Mouse (Mus musculus) gastrocnemius, postnatal 4 days (tissue): Measurements from ENCODE around the gene Trp53inp2. TPM values are rescaled to one million over a fixed set of nuclear protein-coding genes. Genes with fewer than 3 reads are reported as not detected.

Experiments used
- DNase-seq, 2 experiments: peaks; one replicate each; pipeline ENCODE4 v3.0.0; 2021 to 2022; ENCODE audit warnings: low spot score in 2 of 2, mixed read lengths in 2 of 2
- microRNA-seq: library from miRNA; unstranded; fragments of <30 nt; microRNA quantifications from one replicate; pipeline ENCODE4 v1.2.0, GENCODE M21; 2021
- total RNA-seq, 2 experiments: library from RNA; stranded (reverse); gene quantifications; 2 replicates each; pipeline ENCODE4 v1.2.3; 2021

Gene Trp53inp2
- total RNA-seq, 2 experiments from 2014 or later, result 159 to 202 TPM

DNA sequence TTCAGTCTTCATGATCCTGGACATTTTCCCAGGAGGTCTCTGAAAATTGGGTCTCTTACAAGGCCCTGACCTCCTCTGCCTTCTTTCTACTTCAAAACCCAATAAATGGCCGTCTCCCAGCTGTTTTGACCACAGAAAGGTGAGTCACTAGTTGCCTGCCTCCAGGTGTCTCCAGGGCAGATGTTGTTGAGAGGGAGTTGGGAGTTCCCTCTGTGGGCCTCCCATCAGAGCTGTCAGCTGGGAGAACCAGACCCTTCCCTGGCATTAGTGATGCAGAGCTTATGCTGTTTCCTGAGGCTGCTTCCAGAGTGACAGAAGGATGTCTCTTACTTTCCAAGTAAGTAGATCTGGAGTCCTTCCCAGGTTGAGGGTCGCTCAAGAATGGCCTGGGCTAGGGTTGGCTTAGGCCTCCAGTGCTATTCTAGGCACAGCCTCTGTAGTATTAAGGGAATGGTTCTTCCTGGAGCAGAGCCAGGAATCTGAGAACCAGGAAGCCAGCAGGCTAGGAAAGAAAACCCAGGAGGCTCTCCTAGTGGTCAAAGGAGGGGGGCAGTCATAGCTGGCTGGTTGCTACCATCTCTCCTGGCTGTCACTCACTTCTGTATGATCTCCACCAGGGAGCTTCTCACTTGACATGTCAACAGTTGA, 2.1 kb downstream of the Trp53inp2 start:
- DNase-seq, result peak in 1 of 2 experiments; percentile 50

DNA sequence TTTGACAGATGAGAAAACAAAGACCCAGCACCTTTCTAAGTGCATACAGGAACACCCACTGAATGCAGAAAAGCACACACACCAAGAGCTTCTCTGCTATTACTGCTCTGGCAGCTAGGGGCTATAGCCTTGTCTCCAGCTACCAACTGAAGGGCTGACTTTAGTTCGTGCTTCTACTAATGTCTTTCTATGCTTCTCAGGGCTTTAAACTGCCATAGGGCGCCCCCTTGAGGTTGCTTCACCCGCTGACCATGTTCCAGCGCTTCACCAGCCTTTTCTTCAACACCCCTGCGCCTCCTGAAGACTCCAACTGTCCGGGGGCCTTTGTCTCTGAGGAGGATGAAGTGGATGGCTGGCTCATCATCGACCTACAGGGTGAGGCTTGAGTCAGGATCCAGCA, 4.2 kb downstream of the Trp53inp2 start:
- peak; percentile 55 to 77 for DNase-seq

DNA sequence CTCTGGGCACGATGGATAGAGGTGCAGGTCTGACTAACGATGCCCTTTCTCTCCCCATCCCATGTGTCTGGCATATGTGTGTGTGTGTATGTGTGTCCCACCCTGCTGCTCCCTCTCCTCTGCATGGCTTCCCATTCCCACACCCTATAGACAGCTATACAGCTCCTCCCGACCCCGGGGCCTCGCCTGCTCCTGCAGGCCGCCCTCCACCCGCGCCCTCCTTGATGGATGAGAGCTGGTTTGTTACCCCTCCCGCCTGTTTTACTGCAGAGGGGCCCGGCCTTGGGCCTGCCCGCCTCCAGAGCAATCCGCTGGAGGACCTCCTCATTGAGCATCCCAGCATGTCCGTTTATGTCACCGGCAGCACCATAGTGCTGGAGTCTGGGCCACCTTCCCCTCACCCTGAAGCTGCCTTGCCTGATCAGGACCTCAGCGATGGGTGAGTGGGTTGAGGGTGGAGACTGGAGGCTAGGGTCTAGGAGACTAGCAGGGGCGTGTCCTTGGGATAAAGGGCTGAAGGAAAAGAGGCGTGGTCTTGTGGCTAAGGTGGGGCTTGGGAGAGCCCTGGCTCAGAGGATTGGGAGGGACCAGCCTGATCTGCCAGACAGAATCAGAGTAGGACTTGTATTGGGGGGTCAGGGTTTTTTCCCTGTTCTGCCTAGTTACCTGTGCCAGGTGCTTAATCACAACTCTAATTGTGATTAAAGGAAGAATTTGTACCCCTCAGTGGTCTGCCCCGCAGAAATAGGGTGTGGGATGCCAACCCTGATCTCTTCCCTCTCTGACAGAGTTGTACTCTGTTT, 5.1 kb downstream of the Trp53inp2 start:
- DNase-seq, result no peak

DNA sequence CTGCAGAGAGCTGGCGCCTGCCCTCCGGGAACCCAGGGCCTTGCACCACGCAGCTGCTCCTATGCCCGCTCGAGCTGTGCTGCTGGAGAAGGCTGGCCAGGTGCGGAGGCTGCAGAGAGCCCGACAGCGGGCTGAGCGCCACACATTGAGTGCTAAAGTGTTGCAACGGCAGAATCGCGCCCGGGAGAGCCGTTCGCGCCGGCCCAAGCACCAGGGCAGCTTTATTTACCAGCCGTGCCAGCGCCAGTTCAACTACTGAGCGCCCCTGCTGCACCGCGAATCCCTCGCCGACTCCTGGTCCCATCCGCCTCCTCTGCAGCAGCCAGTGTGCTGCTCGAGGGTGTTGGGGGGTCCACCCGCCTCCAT, 5.7 kb downstream of the Trp53inp2 start:
- DNase-seq, result no peak

DNA sequence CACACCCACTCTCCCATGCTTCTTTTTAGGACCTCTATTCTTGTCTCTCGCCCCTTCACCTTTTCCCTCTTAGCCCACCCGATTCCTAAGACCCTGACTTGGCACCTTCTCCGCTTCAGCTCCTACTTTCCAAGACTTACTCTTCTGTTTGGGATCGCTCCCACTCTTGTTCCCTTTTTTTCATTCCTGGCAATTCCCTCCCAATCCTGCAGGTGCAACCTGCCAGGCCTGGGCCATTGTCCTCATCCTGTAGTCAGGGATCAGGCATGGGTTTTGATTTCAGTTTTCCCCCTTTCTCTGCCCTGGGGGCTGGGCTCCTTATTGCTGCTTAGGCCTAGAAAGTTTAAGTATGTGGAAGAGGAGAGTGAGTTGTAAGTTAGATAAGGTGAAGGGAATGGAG, 6.2 kb downstream of the Trp53inp2 start:
- DNase-seq, result no peak

DNA sequence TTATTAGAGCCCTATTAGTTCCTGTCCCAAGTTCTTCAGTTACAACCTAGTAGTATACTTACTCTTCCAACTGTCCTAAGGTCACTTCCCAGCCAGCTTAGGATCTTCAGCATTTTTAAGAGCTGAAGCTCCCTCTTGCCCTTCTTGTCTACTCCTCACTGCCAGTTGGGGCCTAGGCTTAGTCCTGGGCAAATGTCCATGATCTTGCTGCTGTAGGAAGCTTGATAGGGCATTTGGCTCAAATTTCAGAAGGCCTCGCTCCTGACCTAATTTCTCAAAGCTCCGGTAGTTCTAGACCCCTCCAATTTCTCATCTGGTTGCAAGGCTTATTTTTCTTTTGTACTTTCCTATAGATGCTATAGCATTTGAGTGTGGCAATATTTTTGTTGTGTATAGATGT, 7.7 kb downstream of the Trp53inp2 start:
- no peak for DNase-seq

DNA sequence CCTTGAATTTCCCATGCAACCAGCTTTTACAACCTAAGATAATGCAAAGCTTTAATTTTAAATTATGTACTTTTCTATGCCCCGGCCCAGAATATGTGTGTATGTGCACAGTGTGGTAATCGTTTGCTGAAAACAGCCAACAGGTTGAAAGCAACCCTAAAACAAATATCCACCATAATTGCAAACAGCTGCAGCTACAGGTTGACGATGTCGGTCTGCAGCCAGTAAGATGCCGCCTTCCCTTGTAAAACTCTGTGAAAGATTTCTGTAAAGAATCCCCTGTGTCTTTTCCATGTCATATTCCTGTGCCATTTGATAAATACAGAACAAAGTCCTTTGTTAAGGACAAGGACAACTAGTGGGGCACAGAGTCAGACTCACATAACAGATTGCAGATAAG, 13.7 kb downstream of the Trp53inp2 start:
- DNase-seq, result no peak

DNA sequence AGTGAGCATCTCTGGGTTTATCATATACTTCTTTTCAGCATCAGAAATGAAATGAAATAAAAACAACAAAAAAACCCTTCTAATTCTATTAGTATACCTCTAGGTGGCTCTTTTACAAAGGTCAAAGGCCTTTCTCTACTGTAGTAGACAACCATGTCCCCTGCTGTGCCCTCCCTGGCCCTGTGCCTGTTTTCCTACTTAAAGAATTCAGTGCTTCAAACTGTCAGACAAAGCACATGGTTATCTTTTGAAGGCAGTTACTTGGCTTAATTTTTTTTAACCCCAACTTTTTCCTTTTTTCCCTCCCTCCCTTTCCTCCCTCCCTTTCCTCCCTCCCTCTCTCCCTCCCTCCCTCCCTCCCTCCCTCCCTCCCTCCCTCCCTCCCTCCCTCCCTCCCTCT, 19.4 kb downstream of the Trp53inp2 start:
- no peak for DNase-seq

DNA sequence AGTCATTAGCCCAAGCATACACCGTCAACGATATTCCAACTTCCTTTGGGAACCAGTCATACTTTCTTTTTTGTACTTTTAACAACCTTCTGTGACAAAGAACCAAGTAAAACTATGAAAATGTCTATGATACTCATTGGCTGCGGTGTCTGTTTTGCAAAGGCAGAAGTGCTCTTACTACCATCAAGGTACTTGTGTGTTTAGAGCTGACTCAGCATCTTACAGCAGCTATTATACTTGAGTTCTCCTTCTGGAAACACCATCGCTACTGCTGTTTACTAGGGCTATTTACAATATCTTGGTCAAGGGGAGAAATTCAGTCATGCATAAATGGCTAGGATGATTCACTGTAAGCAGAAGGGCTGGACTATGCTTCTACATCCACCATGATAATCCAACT, 21.1 kb downstream of the Trp53inp2 start:
- no peak for DNase-seq

DNA sequence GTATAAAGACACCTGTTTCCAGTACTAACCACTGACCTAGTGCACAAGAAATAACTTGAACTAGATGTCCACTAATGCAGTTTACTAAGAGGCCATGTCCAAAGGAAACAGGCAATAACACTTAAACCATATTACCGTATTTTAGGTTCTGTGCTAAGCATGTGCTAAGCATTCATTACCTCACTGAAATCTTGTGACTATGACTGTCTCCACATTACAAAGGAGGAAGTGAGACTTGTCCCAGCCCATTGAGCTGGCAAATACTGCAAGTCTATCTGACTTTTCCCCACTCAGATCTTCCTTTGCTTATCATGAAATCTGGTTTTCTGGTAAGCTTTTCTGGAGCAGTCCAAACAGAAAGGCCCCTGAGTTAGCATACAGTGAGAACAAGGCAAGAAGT, 23.8 kb downstream of the Trp53inp2 start:
- DNase-seq, result no peak

DNA sequence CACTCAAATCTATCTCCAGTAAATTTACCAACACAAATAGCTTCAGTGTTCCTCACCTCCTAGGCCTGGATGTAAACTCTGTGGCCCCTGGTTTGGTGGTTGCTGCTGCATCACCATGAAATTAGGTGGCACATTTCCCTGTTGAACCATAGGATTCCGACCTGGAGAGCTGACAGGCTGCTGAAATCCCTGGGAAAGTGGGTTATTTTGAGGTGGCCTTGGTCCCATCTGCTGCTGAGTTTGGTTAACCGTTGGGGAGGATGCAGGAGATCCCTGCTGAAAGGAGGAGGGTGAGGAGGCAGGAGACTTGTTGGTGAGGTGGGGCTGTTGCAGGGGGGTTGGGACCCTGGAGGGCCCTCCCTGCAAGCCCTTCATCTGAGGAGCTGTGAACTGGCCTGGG, 40.1 kb downstream of the Trp53inp2 start:
- no peak for DNase-seq

DNA sequence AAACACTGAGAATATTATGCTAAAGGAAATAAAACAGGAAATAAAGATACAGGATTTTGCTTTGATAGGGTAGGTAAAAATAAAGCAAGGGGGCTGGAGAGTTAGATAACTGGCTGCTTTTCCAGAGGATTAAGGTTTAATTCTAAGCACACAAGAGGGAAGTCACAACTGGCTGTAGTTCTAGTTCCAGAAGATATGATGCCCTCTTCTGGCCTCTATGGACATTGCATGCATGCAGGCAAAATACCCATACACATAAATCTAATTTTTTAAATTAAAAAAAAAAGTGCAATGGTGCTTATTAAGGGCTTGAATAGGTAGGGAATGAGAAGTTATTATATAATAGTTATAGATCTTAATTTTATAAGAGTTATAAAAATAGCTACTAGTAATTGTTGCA, 55.6 kb downstream of the Trp53inp2 start:
- DNase-seq, result no peak

Small RNA genes within 50 kb of the gene (microRNA-seq; reads per million reads assigned to microRNA genes)
- gene Mir695, result not detected

Other genes starting within 250 kb of the Trp53inp2 start
- gene Itch, start 247.6 kb upstream of the Trp53inp2 start, total RNA-seq, result 10 to 100 TPM; 36.0 to 39.2 TPM
- gene Dynlrb1, start 144.5 kb upstream of the Trp53inp2 start, total RNA-seq, result 100 to 1,000 TPM; 153 to 163 TPM
- gene Map1lc3a, start 104.8 kb upstream of the Trp53inp2 start, total RNA-seq, result 100 to 1,000 TPM; 204 to 225 TPM
- gene Pigu, start 23.6 kb upstream of the Trp53inp2 start, total RNA-seq, result 10 to 100 TPM; 28.6 to 29.4 TPM
- 10 to 100 TPM; 38.2 to 39.7 TPM for gene Ncoa6, start 92.8 kb downstream of the Trp53inp2 start, total RNA-seq
- 10 to 100 TPM; 30.8 to 32.1 TPM for gene Acss2, start 136.9 kb downstream of the Trp53inp2 start, total RNA-seq
- gene Ggt7, start 137.2 kb downstream of the Trp53inp2 start, total RNA-seq, result 1 to 10 TPM; 1.8 to 2.6 TPM
- gene Gss, start 211.8 kb downstream of the Trp53inp2 start, total RNA-seq, result 10 to 100 TPM; 12.4 to 14.2 TPM
- gene Myh7b, start 230.2 kb downstream of the Trp53inp2 start, total RNA-seq, result 10 to 100 TPM in 1 of 2 experiments, 1 to 10 TPM in 1; 8.8 to 11.1 TPM